Mouse (Mus musculus): ENCODE data around the gene Fbxo6. TPM values are rescaled to one million over a fixed set of nuclear protein-coding genes. Genes with fewer than 3 reads are reported as not detected.
A peak's percentile ranks its signal among the peaks of the same experiment; 100 is the strongest.

Fbxo6 gene
- polyA plus RNA-seq, 1 experiment from 2014 or later = 11.0 TPM

DNA sequence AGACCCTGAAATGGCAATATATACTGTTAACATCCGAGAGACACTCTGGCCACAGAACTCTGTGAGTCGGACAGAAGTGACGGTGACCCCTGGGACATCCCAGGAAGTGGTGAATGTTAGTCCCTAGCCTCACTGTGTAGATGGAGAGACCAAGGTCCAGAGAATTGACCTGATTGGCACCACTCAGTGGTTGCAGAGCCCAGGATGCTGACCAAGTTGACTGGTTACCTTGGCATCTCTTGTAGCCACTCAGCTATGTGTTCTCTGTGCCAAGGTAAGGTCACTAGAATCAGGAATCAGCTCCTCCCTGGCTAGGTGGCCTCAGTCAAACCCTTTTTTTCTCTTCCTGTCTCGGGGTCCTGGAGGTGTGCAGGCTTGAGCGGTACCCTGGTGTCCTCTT is 8.2 kb downstream of the Fbxo6 start:
- Histone ChIP-seq H3K27me3 (peaks cover 10% of the 10 kb centered on the region), H3K27ac (replicated peaks) (no peak overlapping the region), H3K4me2 (no peak overlapping the region), H3K9me3 (replicated peaks) (no peaks in the 10 kb centered on the region), H3K4me1 (replicated peaks) (peaks cover 18% of the 10 kb centered on the region), H3K36me3 (replicated peaks) (0 out of 2 replicates have a peak, but pooled peaks cover 5% of the 10 kb centered on the region), H3K4me3 (replicated peaks) (no peak overlapping the region), H3K9ac (no peak overlapping the region)
- ATAC-seq (ENCODE audit: insufficient read depth) = no peak
- WGBS (ENCODE audit: insufficient replicate concordance) = 68% methylated on average over 5 of the region's 5 CpGs

DNA sequence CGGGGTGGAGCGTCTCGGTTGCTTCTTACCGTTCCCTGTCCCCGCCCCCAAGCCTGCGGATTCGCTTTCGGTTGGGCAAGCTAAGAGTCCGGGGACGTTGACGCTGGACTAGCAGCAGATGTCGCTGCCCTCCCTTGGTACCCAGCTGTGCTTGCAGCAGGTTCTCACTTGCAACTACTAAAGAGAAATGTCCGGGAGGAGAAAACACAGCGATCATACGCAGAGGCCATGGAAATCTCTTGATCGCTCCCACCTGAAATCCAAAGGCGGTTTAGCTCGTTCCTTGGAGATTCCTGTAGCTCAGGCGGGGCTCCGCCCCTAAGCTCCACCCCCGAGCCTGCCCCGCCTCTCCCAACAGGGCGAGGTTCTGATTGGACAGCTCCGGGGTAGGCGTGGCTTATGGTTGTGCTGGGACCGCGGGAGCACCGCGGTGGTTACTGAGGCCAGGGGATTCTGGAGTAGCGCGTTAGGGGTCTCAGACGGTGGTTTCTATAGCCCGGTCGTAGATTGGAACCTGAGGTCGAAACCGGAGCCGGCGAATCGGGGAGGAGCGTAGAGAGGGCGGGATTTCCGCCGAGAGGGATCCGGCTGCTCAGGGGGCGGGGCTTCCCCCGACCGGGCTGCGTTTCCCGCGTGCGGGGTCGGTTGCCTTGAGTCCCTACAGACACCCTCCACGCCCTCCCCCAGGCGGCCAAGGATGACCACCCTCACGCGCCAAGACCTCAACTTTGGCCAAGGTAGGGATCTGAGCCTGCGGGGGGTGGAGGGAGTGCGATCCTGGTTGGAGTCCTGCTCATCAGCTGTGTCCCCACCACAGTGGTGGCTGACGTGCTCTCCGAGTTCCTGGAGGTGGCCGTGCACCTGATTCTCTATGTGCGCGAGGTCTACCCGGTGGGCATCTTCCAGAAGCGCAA is 11.6 kb downstream of the Fbxo6 start:
- peaks cover 32% of the 10 kb centered on the region for H3K27me3 ChIP-seq
- H3K9ac ChIP-seq = peak overlapping the region; percentile 72
- H3K4me1 ChIP-seq (replicated peaks) = peaks cover 18% of the 10 kb centered on the region
- peak overlapping the region; percentile 75 for H3K4me3 ChIP-seq (replicated peaks)
- no peaks in the 10 kb centered on the region for H3K9me3 ChIP-seq (replicated peaks)
- H3K36me3 ChIP-seq (replicated peaks) = 0 out of 2 replicates have a peak, but pooled peaks cover 2% of the 10 kb centered on the region
- peak overlapping the region; percentile 82 for H3K27ac ChIP-seq (replicated peaks)
- under 1% methylated on average over 65 of the region's 65 CpGs for WGBS (ENCODE audit: insufficient replicate concordance)
- peak overlapping the region; percentile 100 for H3K4me2 ChIP-seq
- peak; percentile 90 for ATAC-seq (ENCODE audit: insufficient read depth)

DNA sequence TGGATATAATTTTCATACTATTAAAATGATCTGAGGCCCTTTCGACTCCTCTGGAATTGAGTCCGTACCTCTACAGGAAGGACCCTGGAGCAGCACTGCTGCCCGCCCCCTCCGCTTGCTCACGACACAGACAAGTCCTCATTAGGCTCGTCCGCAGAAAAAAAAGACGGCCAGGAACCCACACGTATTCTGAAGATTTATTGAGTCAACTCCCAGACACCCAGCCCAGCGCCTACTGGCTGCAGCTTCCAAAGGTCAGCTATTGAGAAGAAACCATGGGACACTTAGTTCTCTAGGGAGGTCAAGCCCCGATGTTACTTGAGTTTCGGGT is 12.2 kb downstream of the Fbxo6 start:
- H3K4me3 ChIP-seq (replicated peaks) = peak overlapping the region; percentile 75
- peak; percentile 10; the same call in 1 of the 2 replicates for ATAC-seq (ENCODE audit: insufficient read depth)
- H3K27ac ChIP-seq (replicated peaks) = 0 out of 2 replicates have a peak overlapping the region, but pooled peaks have one; percentile 34
- peak overlapping the region; percentile 72 for H3K9ac ChIP-seq
- whole genome bisulfite sequencing (ENCODE audit: insufficient replicate concordance) = under 1% methylated on average over 12 of the region's 12 CpGs
- no peaks in the 10 kb centered on the region for H3K36me3 ChIP-seq (replicated peaks)
- H3K4me1 ChIP-seq (replicated peaks) = peaks cover 18% of the 10 kb centered on the region
- H3K4me2 ChIP-seq = peak overlapping the region; percentile 100
- H3K27me3 ChIP-seq = peaks cover 38% of the 10 kb centered on the region
- no peaks in the 10 kb centered on the region for H3K9me3 ChIP-seq (replicated peaks)

GRCm38 (mm10) chr4:148137503-148137902 is 14.4 kb downstream of the Fbxo6 start:
- Histone ChIP-seq H3K4me2 (no peak overlapping the region), H3K27ac (replicated peaks) (no peak overlapping the region), H3K36me3 (replicated peaks) (no peaks in the 10 kb centered on the region), H3K9ac (no peak overlapping the region), H3K27me3 (peaks cover 60% of the 10 kb centered on the region), H3K4me3 (replicated peaks) (no peak overlapping the region), H3K4me1 (replicated peaks) (peaks cover 18% of the 10 kb centered on the region), H3K9me3 (replicated peaks) (no peaks in the 10 kb centered on the region)
- ATAC-seq (ENCODE audit: insufficient read depth) = no peak
- 53% methylated on average over 8 of the region's 8 CpGs for WGBS (ENCODE audit: insufficient replicate concordance)

DNA sequence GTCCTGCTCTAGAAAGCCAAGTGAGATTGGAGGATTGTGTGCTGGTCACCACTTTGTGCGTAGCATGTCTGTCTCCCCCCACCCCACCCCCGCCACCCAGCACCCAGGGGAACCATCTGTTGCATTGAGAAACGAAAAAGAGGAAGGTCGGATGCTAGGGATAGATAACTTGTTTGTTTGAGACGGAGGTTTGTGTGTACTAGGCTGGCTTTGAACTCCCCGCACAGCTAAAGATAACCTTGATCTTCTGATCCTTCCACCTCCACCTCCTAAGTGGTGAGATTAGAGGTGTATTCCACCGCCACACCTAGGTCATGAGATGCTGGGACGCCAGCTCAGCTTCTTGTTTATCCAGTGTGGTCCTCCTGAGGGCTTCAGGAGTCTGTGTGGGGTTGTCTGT is 17.0 kb downstream of the Fbxo6 start:
- H3K4me2 ChIP-seq = no peak overlapping the region
- no peak overlapping the region for H3K4me3 ChIP-seq (replicated peaks)
- H3K27me3 ChIP-seq = peaks cover 85% of the 10 kb centered on the region
- H3K4me1 ChIP-seq (replicated peaks) = peaks cover 15% of the 10 kb centered on the region
- WGBS (ENCODE audit: insufficient replicate concordance) = 23% methylated on average over 8 of the region's 8 CpGs
- ATAC-seq (ENCODE audit: insufficient read depth) = no peak
- no peak overlapping the region for H3K9ac ChIP-seq
- no peak overlapping the region for H3K27ac ChIP-seq (replicated peaks)
- no peaks in the 10 kb centered on the region for H3K36me3 ChIP-seq (replicated peaks)
- no peaks in the 10 kb centered on the region for H3K9me3 ChIP-seq (replicated peaks)

DNA sequence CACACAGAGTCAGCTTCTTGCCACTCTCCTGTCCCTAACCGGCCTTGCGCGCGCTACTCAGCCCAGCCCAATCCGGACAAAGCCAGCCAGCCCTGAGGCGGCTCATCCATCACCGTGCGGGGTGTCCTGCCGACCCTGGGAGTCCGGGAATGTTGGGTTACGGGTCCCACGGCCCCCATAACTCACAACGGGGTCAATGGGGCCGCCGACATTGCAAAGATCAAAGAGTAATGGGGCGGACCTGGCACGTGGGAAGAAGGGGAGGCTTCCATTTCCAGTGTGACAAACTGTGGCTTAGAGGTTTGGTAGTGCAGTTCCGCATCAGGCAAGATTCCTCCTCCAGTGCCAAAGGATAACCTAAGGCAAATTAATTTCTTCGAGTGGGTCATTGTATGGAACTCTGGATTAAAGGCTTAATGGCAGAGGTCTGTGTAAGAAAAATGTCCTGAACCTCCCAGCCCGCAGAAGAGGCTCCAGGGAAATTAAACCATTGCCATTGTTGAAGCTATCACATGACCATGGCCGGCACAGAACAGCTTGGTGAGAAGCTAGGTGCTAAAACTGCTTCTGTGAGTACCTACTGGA is 20.4 kb downstream of the Fbxo6 start:
- Histone ChIP-seq H3K9me3 (replicated peaks) (no peaks in the 10 kb centered on the region), H3K4me2 (no peak overlapping the region; the same call in 1 of the 2 replicates), H3K4me3 (replicated peaks) (no peak overlapping the region), H3K4me1 (replicated peaks) (peaks cover 7% of the 10 kb centered on the region; the same call in 1 of the 2 replicates), H3K9ac (no peak overlapping the region), H3K27me3 (peaks cover 85% of the 10 kb centered on the region), H3K36me3 (replicated peaks) (no peaks in the 10 kb centered on the region), H3K27ac (replicated peaks) (no peak overlapping the region)
- 3% methylated on average over 21 of the region's 21 CpGs for WGBS (ENCODE audit: insufficient replicate concordance)
- ATAC-seq (ENCODE audit: insufficient read depth) = no peak

- Histone ChIP-seq H3K27ac (replicated peaks) (no peak within 1 kb of the TSS), H3K9me3 (replicated peaks) (no peaks in the 10 kb centered on the region), H3K9ac (no peak within 1 kb of the TSS), H3K4me3 (replicated peaks) (peak within 1 kb of the TSS; percentile 35), H3K4me1 (replicated peaks) (peaks cover 7% of the 10 kb centered on the region; the same call in 1 of the 2 replicates), H3K36me3 (replicated peaks) (no peaks in the 10 kb centered on the region), H3K4me2 (peak within 1 kb of the TSS; percentile 55), H3K27me3 (peaks cover 91% of the 10 kb centered on the region)
- under 1% methylated on average over 83 of the region's 87 CpGs for WGBS (ENCODE audit: insufficient replicate concordance)
- peak; percentile 26; the same call in 1 of the 2 replicates for ATAC-seq (ENCODE audit: insufficient read depth)
Measured at GRCm38 (mm10) chr4:148130561-148131413, 21.2 kb downstream of the Fbxo6 start, which contains the start of gene Draxin. Draxin (minus strand) TSS chr4:148130698.

GRCm38 (mm10) chr4:148130133-148130532 is 21.8 kb downstream of the Fbxo6 start, which contains the start of gene Mad2l2:
Mad2l2 (plus strand) TSS chr4:148130384.
- peaks cover 96% of the 10 kb centered on the region for H3K27me3 ChIP-seq
- no peaks in the 10 kb centered on the region for H3K36me3 ChIP-seq (replicated peaks)
- H3K9ac ChIP-seq = no peak within 1 kb of the TSS
- 4% methylated on average over 18 of the region's 18 CpGs for WGBS (ENCODE audit: insufficient replicate concordance)
- H3K27ac ChIP-seq (replicated peaks) = no peak within 1 kb of the TSS
- H3K4me1 ChIP-seq (replicated peaks) = peaks cover 7% of the 10 kb centered on the region; the same call in 1 of the 2 replicates
- peak within 1 kb of the TSS; percentile 55 for H3K4me2 ChIP-seq
- no peak; the same call in 1 of the 2 replicates for ATAC-seq (ENCODE audit: insufficient read depth)
- H3K9me3 ChIP-seq (replicated peaks) = no peaks in the 10 kb centered on the region
- peak within 1 kb of the TSS; percentile 35 for H3K4me3 ChIP-seq (replicated peaks)

GRCm38 (mm10) chr4:148128672-148129071 is 23.3 kb downstream of the Fbxo6 start:
- H3K9me3 ChIP-seq (replicated peaks) = no peaks in the 10 kb centered on the region
- H3K9ac ChIP-seq = no peak overlapping the region
- ATAC-seq (ENCODE audit: insufficient read depth) = no peak
- peaks cover 7% of the 10 kb centered on the region; the same call in 1 of the 2 replicates for H3K4me1 ChIP-seq (replicated peaks)
- H3K36me3 ChIP-seq (replicated peaks) = no peaks in the 10 kb centered on the region
- peaks cover 87% of the 10 kb centered on the region for H3K27me3 ChIP-seq
- 17% methylated on average over 2 of the region's 2 CpGs for WGBS (ENCODE audit: insufficient replicate concordance)
- no peak overlapping the region for H3K4me2 ChIP-seq
- no peak overlapping the region for H3K4me3 ChIP-seq (replicated peaks)
- no peak overlapping the region for H3K27ac ChIP-seq (replicated peaks)

DNA sequence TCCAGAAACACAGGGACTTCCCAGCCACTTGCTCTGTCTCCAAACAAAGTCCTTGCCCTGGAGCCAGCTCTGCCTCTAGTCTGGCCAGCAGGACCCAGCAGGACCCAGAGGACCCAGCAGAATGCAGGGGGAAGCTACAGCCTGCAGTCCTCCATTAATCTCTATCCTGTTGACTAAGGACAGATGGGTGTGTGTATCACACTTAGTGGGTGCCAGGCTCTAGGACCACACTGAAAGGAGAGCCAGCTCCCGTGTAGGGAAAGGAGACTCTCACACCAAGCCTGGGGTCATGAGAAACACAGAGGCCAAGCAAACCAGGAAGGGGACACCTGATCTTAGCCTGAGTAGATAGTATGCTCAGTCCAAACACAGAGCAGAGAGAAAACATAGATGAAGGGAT is 23.7 kb downstream of the Fbxo6 start:
- Histone ChIP-seq H3K27me3 (peaks cover 83% of the 10 kb centered on the region), H3K9ac (no peak overlapping the region), H3K27ac (replicated peaks) (no peak overlapping the region), H3K9me3 (replicated peaks) (no peaks in the 10 kb centered on the region), H3K4me1 (replicated peaks) (peaks cover 7% of the 10 kb centered on the region; the same call in 1 of the 2 replicates), H3K36me3 (replicated peaks) (no peaks in the 10 kb centered on the region), H3K4me2 (no peak overlapping the region), H3K4me3 (replicated peaks) (no peak overlapping the region)
- 39% methylated on average over 1 of the region's 1 CpGs for WGBS (ENCODE audit: insufficient replicate concordance)
- no peak for ATAC-seq (ENCODE audit: insufficient read depth)
